Mouse (Mus musculus): ENCODE data around the gene Trap1.
"Not testable (repeated sequence)": the region's sequence is repeated elsewhere in the genome, so short reads cannot be mapped to it uniquely, and the experiment has no call there.

The Trap1 gene

DNA sequence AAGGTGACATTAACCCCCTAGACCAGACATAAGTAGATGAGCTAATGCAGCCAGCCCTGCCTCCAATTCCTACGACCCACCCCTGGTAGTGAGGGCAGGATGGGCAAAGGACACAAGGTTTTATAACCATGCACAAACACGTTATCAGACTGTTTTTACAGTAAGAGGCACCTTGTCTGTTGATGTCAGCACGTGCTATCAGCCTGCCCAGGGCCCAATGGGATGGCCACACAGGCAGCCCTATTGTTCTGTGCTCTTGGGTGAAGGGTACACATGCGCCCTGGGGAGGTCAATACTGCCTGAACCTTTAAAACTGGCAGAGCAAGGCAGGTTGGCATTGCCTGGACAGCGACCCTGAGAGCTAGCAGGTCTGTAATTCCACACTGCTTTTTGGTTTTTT, 40.8 kb downstream of the Trap1 start, which contains the start of gene Dnase1:
Dnase1 (plus strand) TSS at position 136 of the 400 bp plus-strand sequence.
- DNase-seq (ENCODE audit: low read depth in 2 of 2, low spot score in 2 of 2), result no peak

DNA sequence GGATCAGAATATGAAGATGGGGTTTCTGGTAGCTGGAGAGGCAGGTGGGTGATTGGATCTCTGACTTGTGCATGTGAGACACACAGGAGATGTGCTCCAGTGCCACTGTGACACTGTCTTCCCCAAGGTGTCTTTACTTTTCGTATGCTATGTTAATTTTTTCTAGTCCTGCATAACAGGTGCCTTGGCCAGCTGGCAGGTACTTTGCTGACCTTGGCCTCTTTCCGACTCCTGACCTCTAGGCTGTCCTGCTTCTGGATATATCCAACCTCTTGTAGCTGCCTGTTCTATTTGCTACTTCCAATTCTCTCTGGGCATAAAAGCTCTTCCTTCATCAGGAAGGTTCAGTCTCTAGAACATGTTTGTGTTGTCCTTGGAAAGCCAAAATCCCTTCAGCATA, 42.1 kb downstream of the Trap1 start:
- no peak for DNase-seq (ENCODE audit: low read depth in 2 of 2, low spot score in 2 of 2)

DNA sequence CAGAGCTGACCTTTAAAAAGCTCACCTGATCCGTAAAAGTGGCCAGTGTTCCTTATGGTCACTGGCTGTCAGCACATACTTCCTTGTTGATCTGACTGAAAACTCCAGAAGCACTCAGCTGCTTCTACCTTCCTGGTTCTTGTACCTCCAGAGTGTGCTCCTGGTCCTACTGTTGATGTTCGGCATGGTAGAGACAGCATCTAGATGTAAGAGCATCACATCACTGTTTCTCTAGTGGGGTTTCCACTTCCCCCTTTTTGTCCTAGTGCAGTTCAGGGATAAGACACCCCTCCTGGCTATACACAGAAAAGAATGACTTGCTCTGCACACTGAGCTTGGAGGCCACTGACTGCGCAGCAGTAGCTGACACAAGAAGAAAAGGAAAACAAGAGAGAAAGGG, 43.2 kb downstream of the Trap1 start:
- no peak for DNase-seq (ENCODE audit: low read depth in 2 of 2, low spot score in 2 of 2)

- DNase-seq (ENCODE audit: low read depth in 2 of 2, low spot score in 2 of 2), result no peak
These were observed 43.7 kb downstream of the Trap1 start for GRCm38 (mm10) chr16:4033971-4034370.

DNA sequence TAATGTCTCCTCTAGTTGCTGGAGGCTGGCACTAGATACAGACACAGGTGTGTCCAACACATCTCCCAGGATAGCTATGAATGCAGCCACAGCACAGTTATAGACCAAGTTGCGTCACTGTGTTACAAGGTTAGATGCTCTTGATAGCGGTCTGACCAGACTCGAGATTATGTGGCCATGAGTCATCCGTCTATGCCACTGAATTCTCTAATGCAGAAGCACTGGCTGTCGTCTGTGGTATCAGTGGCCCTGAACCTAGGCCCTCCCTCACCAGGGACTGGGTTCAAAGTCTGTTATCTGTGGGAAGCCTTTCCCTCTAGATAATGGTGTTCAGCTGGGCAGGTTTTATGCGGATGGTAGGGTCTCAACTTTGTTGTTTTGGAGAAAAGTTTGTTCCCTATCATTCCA, 45.3 kb downstream of the Trap1 start:
- no peak for DNase-seq (ENCODE audit: low read depth in 2 of 2, low spot score in 2 of 2)

GRCm38 (mm10) chr16:4031441-4032274, 46.0 kb downstream of the Trap1 start:
- no peak for DNase-seq (ENCODE audit: low read depth in 2 of 2, low spot score in 2 of 2)

DNA sequence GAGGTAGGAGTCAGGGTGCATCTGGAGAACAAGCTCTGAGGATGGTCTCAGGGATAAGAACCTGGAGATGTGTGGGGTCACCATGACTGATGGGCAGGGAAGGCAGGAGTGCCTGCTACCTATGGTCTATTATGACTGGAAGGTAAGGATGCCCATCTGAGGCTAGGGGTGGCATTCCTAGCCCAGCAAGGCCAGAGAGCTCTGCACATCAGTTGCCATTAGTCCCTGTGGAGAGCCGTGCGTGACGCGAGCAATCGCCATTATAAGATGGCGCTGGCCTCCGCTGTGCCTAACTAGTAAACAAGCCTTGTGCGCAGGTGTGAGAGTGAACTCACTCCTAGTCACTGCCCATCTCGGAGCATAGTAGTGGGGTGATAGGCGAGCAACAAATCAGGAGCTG, 47.1 kb downstream of the Trap1 start:
- no peak for DNase-seq (ENCODE audit: low read depth in 2 of 2, low spot score in 2 of 2)

DNA sequence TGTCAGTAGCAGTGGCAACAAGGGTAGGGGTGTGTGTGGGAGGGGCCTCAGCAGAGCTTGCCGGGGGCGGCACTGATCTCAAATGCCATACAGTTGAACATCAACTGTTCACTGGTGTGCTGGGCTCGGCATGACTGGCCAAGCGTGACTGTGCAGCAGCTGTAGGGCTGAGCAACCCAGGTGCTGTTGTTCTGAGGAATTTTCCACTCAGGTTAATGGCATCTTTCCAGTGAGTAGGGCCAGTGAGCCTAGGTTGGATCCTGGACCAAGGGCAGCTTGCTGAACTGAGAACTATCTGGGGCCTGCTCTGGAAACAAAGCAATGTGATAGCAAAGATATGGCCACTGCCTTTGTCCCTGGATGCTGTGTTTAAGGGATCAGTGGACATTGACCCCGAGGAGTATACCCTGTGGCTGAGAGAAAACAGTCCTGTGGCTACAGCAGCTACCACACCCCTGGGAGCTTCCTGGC, 48.2 kb downstream of the Trap1 start:
- DNase-seq (ENCODE audit: low read depth in 2 of 2, low spot score in 2 of 2), result no peak

DNA sequence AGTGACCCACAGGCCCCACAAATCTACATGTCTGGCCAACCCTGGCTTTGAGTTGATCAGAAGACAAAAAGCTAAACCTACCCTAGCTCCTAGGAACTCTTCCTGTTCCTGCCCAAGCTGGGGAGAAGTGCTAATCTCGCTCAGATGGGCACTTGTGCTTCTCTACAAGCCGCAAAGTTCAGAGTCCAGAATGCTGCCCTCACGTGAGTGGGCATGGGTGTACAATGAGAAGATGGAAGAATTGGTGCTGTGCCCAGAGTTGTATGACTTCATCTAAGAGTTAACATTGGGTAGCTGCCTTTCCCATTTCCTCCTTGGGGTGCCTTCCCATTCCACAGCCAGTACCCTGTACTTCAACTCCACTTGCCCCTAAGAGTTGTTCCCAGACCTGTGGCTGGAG, 50.4 kb downstream of the Trap1 start:
- no peak for DNase-seq (ENCODE audit: low read depth in 2 of 2, low spot score in 2 of 2)

DNA sequence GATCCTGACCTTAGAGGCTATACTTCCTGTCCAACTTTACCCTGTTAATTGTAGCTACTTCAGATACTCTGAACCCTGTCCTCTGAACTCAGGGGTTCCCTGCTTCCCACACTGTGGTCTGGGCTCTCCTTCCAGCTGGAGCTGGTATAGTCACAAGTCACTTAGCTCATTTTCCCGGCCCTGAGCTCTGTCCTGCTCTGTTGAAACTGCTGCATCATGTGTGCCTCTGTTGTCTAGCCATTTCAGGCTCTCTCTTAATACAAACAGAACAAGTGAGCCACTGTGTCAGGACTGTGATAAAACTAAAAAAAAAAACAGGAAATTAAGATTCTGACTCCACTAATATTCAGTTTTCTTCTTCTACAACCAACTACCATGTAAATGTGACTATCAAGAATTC, 51.0 kb downstream of the Trap1 start:
- DNase-seq (ENCODE audit: low read depth in 2 of 2, low spot score in 2 of 2), result no peak

DNA sequence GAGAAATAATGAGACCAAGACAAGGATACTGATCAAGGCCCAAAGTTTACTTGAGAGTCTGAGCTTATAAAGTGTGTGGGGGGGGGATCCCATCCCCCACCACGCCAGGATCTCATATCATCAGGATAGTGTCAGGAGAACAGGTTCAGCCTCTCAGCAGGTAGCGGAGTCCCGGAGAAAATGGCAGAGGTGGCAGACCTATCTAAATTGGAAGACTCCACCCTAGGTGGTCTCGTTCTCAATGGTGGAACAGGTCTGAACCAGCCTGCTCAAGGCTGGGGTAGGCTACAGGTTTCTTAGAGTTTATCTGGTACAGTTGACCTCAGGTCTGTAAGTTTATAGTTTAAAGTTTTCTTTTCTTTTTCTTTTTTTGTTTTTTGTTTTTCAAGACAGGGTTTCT, 54.9 kb downstream of the Trap1 start:
- no peak for DNase-seq (ENCODE audit: low read depth in 2 of 2, low spot score in 2 of 2)

- no peak for DNase-seq (ENCODE audit: low read depth in 2 of 2, low spot score in 2 of 2)
These were observed 56.4 kb downstream of the Trap1 start for GRCm38 (mm10) chr16:4021241-4021640.

DNA sequence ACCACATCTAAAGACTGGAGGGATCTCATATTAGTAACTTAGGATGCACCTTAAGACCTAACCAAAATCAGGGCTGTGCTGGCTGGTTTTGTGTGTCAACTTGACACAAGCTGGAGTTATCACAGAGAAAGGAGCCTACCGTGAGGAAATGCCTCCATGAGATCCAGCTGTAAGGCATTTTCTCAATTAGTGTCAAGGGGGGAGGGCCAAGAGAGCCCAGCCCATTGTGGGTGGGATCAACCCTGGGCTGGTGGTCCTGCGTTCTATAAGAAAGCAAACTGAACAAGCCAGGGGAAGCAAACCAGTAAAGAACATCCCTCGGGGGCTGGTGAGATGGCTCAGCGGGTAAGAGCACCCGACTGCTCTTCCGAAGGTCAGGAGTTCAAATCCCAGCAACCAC, 60.2 kb downstream of the Trap1 start:
- not testable (repeated sequence) for DNase-seq (ENCODE audit: low read depth in 2 of 2, low spot score in 2 of 2)

DNA sequence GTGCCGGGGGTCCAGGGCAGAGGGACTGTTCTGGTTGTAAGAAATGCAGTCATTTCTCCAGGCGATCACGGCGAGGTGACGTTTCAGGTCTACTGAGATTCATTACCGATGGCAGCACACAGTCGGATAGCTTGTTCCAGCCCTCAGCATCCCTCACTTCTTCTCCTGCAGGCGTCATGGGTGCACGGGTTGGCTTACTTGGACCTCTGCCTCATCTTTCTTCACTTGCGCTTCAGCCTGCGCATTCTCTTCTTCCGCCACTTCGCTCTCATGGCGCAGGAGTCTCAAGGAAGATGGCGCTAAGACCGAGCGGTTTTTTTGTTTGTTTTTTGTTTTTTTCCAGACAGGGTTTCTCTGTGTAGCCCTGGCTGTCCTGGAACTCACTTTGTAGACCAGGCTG, 60.8 kb downstream of the Trap1 start:
- not testable (repeated sequence) for DNase-seq (ENCODE audit: low read depth in 2 of 2, low spot score in 2 of 2)

DNA sequence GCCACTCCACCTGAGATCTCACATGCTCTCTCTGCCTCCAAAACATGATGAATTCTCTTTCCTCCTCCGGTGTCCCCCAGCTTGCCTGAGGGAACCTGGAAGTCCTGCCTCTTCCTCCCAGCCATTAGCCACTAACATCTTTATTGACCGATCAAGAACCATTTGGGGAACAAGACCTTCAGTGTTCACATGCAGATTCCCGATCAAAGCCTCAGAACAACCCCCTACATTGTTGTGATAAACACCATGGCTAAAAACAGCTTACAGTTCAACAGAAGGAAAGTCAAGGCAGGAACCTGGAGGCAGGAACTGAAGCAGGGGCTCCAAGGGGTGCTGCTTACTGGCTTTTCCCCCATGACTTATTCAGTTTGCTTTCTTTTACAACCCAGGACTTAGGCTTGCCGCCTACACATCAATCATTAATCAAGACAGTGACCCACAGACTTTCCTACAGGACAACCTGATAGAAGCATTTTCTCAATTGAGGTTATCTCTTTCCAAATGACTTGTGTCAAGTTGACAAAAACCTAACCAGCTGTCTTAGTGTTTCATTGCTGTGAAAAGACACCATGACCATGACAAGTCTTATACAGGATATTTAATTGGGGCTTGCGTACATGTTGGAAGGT, 63.5 kb downstream of the Trap1 start:
- DNase-seq (ENCODE audit: low read depth in 2 of 2, low spot score in 2 of 2), result no peak

GRCm38 (mm10) chr16:4012882-4013570, 64.6 kb downstream of the Trap1 start:
- no peak for DNase-seq (ENCODE audit: low read depth in 2 of 2, low spot score in 2 of 2)

GRCm38 (mm10) chr16:4003489-4004398, 73.9 kb downstream of the Trap1 start, which contains the start of gene Slx4:
Gene Slx4, minus strand, starts transcription at chr16:4003770.
- peak; percentile 92 for DNase-seq (ENCODE audit: low read depth in 2 of 2, low spot score in 2 of 2)

Measured in CD8-positive naive resting alpha-beta T cell, adult 2 months (primary cell).